Mouse (Mus musculus): ENCODE measurements at regions not wholly inside any gene's neighbourhood (a gene's known extent, or its start where the extent isn't known, plus 50 kb on each side); places are given as distances from the start of the nearest gene placed in this dataset.

DNA sequence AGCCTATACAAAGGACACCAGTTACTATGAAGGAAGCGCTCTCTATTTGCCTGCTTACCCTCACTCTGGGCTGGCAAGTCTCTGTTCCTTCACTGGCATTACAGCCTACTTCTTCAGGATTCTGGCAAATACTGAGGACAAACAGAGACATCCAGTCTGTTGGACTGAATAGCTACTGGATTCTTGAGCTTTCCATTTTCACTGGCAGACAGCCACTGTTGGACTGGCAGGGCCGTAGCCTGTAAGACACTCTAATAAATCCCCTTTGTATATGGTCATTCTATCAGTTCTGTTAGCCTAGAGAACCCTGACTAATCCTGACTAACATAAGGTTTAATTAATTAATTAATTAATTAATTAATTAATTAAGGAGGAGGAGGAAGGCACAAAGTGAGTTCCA lies 72.4 kb upstream of the Dhrs4 start:
- no peak for DNase-seq (ENCODE audit: low spot score in 2 of 2)

Data from spleen, postnatal 36 days (tissue).